Mouse (Mus musculus) activated CD4-positive, CD25-positive, alpha-beta regulatory T cell, adult 4 months (primary cell): ENCODE data around the gene Myt1. TPM values are rescaled to one million over a fixed set of nuclear protein-coding genes. Genes with fewer than 3 reads are reported as not detected.
"Not testable (repeated sequence)": the region's sequence is repeated elsewhere in the genome, so short reads cannot be mapped to it uniquely, and the experiment has no call there.

ENCODE experiments used
- ATAC-seq: one replicate; pipeline ENCODE4 v1.8.0; 2017
- polyA plus RNA-seq, 2 experiments: library from polyadenylated mRNA; unstranded; fragments of 100-300 nt; shearing (Covaris generic); gene quantifications; one replicate each; pipeline ENCODE4 v1.2.1; 2017

Myt1 gene
- polyA plus RNA-seq, 2 experiments from 2014 or later: not detected

- no peak for ATAC-seq
Observed at GRCm38 (mm10) chr2:181787852-181788251, 24.7 kb downstream of the Myt1 start.

GRCm38 (mm10) chr2:181789396-181789795 lies 26.3 kb downstream of the Myt1 start:
- no peak for ATAC-seq

GRCm38 (mm10) chr2:181793186-181793585 lies 30.1 kb downstream of the Myt1 start:
- ATAC-seq: not testable (repeated sequence)

GRCm38 (mm10) chr2:181795641-181796130 lies 32.6 kb downstream of the Myt1 start:
- ATAC-seq: no peak

GRCm38 (mm10) chr2:181797672-181798071 lies 34.5 kb downstream of the Myt1 start:
- no peak for ATAC-seq

GRCm38 (mm10) chr2:181829032-181829650 lies 66.0 kb downstream of the Myt1 start:
- no peak for ATAC-seq

GRCm38 (mm10) chr2:181832745-181833144 lies 69.6 kb downstream of the Myt1 start:
- ATAC-seq: no peak

- ATAC-seq: peak; percentile 98
Observed at GRCm38 (mm10) chr2:181837372-181838292, 74.5 kb downstream of the Myt1 start, which contains the start of gene Pcmtd2. Gene Pcmtd2 (plus strand): TSS chr2:181837854.

GRCm38 (mm10) chr2:181838293-181838680 lies 75.2 kb downstream of the Myt1 start:
- no peak for ATAC-seq

GRCm38 (mm10) chr2:181845709-181846394 lies 82.7 kb downstream of the Myt1 start:
- ATAC-seq: no peak

- peak; percentile 99 for ATAC-seq
Observed at GRCm38 (mm10) chr2:181863791-181864535, 100.8 kb downstream of the Myt1 start, which contains the start of gene Polr3k. Gene Polr3k (plus strand): TSS chr2:181864337.

- ATAC-seq: peak; percentile 0
Observed at GRCm38 (mm10) chr2:181864536-181864860, 101.4 kb downstream of the Myt1 start.

GRCm38 (mm10) chr2:181866931-181867330 lies 103.8 kb downstream of the Myt1 start:
- ATAC-seq: no peak

GRCm38 (mm10) chr2:181871039-181871438 lies 107.9 kb downstream of the Myt1 start:
- ATAC-seq: no peak

Other genes starting within 250 kb of the Myt1 start
- 10 to 100 TPM; 36.9 to 37.1 TPM for gene Dnajc5, start 242.8 kb upstream of the Myt1 start, polyA plus RNA-seq
- gene Uckl1, start 178.4 kb upstream of the Myt1 start, polyA plus RNA-seq: 100 to 1,000 TPM; 111 to 136 TPM
- 10 to 100 TPM; 69.3 to 69.5 TPM for gene Prpf6, start 171.5 kb upstream of the Myt1 start, polyA plus RNA-seq
- 10 to 100 TPM; 20.3 to 26.9 TPM for gene Zfp512b, start 170.5 kb upstream of the Myt1 start, polyA plus RNA-seq
- 10 to 100 TPM in 1 of 2 experiments, 1 to 10 TPM in 1; 8.7 to 12.5 TPM for gene Samd10, start 164.1 kb upstream of the Myt1 start, polyA plus RNA-seq
- gene Gm29797, start 106.3 kb upstream of the Myt1 start, polyA plus RNA-seq: not detected
- not detected for gene Sox18, start 91.7 kb upstream of the Myt1 start, polyA plus RNA-seq
- gene Tcea2, start 83.0 kb upstream of the Myt1 start, polyA plus RNA-seq: 10 to 100 TPM in 1 of 2 experiments, 1 to 10 TPM in 1; 9.8 to 12.1 TPM
- 100 to 1,000 TPM; 199 to 210 TPM for gene Rgs19, start 69.4 kb upstream of the Myt1 start, polyA plus RNA-seq
- gene Lkaaear1, start 64.9 kb upstream of the Myt1 start, polyA plus RNA-seq: not detected
- not detected for gene Oprl1, start 48.3 kb upstream of the Myt1 start, polyA plus RNA-seq
- gene Pcmtd2, start 74.5 kb downstream of the Myt1 start, polyA plus RNA-seq: 10 to 100 TPM; 41.1 to 47.7 TPM
- 10 to 100 TPM; 61.8 to 80.2 TPM for gene Polr3k, start 101.0 kb downstream of the Myt1 start, polyA plus RNA-seq
- not detected for gene Gm14496, start 227.8 kb downstream of the Myt1 start, polyA plus RNA-seq